Mouse (Mus musculus) testis, postnatal 14 days (tissue): Measurements from ENCODE around the gene Vmn2r71.

ENCODE experiments used
- DNase-seq: peaks from one replicate; pipeline ENCODE4 v3.0.0; 2021; ENCODE audit warnings: low spot score

Vmn2r71 gene

DNA sequence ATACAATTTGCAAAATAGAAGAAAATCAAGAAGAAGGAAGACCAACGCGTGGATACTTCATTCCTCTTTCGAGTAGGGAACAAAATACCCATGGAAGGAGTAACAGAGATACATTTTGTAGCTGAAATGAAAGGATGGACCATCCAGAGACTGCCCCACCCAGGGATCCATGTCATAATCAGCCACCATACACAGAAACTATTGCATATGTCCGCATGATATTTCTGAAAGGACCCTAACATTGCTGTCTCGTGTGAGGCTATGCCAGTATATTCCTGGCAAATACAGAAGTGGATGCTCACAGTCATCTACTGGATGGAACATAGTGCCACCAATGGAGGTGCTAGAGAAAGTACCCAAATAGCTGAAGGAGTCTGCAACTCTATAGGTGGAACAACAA, at the start of gene Vmn2r71:
TSS of gene Vmn2r71 (plus strand) at position 301 of the 400 bp plus-strand sequence.
- no peak for DNase-seq

DNA sequence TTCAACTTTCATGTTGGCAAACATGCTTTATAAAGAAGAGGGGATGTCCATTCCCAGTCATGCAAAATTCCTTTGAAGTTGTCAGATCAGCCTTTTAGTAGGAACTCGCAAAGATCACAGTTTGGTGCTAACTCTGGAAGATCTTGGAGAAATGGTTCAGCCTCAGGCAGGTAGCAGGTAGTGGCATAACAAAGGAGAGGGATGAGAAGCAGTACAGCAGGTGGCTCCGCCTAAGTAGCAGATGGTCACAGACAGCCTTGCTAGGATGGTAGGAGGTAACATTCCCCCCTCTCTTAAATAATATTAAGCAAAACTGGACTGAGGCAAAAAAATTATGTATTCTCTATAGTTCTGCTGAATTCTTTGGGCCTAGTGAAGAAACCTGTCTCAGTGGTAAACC, 20.8 kb upstream of the Vmn2r71 start:
- no peak for DNase-seq

DNA sequence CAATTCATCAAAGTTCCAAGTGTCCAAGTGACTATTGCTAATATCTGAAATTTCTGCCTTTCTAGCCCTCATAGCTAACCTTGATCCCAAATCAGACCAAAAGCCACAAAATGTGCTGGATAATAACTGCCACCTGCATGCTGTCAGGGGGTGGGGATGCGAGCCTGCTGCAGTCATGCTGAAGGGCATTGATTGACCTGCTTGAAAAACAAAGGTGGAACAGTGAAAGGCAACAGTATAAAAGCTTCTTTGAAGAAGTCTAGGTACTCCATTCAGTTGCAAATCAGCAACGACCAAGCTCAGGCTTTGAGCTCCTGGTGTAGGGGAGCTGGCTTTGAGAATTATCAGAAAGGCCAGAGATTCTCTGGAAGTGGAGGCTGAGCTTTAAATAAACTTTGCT, 19.8 kb upstream of the Vmn2r71 start:
- no peak for DNase-seq

DNA sequence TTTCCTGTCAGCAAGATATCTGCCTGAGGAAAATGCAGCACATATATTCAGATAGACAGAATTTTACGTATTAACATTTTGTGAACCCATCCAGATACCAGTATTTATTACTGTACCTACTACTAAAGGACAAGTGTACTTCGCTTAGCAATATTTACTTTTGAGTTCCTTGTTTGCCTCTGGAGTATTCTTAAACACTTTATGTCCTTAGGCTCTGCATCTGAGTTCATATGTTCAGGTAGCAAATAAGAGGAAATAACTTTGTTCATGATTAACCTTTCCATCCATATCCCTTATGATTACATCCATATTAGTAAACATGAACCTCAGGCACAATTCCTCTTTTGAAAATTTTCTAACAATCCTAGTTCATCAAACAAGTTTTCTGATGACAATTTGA, 6.2 kb downstream of the Vmn2r71 start, which contains the start of gene Vmn2r70:
TSS of gene Vmn2r70 (minus strand) at position 101 of the 400 bp plus-strand sequence.
- DNase-seq, result no peak
